Mouse (Mus musculus): ENCODE measurements around the gene Specc1.

Specc1 gene

DNA sequence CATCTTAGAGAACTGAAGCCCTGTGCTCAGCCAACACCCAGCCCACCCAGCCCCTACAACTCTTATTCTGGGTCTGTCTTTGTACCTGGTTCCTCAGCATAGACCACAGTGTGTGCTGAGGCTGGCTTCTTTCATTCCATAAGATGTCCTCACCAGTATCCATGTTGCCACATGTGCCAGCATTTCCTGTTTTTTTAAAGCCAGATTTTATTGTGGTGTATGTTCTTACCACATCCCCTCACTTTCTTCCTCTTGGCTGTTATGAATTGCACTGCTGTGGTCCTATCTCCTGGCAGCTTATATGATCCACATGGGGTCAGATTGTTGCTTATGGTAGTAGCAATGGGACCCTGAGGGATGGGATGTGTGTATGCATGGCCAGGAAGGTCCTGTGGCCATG lies 92.6 kb downstream of the Specc1 start:
- DNase-seq (ENCODE audit: low spot score in 2 of 2) = no peak

DNA sequence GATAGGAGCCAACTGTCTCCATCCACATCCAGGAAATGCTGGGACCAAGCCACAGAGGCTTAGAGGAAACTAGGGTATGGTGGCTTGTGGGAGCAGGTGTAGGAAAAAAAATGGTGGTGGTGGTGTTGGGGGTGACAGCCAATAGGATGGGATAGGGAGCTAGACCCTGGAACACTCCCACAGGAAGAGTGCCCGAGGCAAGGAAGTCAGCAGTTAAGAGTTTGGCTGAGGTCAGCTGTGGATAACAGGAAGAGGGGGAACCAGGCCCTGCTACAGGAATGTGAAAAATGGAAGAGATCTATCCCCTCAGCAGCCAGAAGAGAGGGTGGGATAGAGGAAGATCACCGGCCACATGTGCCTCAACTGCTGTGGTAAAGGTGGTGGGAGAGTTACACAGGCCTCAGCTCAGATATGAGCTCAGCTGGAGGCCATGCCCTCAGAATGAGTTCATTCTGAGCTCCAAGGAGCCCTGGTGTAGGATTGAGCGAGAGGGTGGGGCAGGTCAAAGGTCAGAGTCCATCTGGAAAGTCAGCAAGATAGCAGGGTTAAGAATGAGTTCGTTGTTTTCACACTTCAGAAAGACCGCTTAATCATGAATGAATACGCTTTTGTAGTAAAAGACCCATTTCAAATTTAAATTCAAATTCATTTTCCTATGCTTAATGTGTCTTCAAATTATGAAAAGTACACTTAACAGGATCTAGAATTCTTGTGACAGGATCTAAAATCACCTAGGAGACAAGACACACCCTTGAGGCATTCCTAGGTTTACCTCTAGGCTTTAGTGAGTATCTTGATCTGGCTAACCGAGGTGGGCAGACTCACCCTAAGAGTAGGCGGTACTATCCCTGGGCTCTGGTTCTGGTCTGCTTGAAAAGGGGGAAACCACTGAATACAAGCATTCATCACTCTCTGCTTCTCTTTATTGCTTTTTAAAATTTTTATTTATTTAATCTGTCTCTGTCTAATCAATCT lies 94.1 kb downstream of the Specc1 start:
- no peak for DNase-seq (ENCODE audit: low spot score in 2 of 2)

GRCm38 (mm10) chr11:62051487-62051886 lies 94.9 kb downstream of the Specc1 start:
- DNase-seq (ENCODE audit: low spot score in 2 of 2) = no peak

GRCm38 (mm10) chr11:62053928-62054327 lies 97.4 kb downstream of the Specc1 start:
- no peak for DNase-seq (ENCODE audit: low spot score in 2 of 2)

DNA sequence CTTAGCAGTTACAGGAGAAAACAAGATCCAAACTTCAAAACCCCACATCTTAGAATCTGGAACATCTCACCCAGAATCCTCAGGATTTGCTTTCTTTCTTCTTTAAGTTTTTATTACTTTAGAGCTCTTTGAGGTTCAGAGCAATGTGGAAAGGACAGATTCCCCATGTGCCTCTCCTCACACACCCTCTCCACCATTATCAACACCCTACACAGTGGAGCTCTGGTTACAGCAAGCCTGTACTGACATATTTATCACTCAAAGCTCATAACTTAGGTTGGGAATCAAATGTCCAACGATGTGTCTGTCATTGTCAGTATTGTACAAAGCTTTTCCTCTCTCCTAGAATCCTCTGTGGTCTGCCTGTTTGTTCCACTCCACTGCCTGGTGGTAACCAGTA lies 108.0 kb downstream of the Specc1 start:
- DNase-seq (ENCODE audit: low spot score in 2 of 2) = no peak

- DNase-seq (ENCODE audit: low spot score in 2 of 2) = no peak
Observed at GRCm38 (mm10) chr11:62065655-62066054, 109.1 kb downstream of the Specc1 start.

DNA sequence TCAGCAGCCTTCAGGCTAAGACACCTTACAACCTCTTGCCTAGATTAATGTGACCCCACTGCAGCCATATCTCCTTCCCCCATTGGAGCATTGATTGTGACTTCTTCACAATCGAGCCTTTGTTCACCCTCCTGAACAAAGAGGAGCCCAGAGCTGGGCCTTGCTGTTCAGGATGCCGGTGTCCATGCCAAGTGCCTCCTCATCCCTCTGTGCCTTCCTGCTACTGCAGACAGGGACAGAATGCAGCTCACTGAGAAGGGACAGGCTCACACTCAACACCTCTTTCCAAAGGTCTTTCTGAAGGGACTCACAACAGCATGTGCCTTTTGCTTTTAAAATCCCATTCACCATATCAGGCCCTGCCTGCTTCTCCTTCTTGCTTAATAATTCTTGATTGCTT lies 113.0 kb downstream of the Specc1 start:
- peak in 1 of 2 experiments; percentile 45 for DNase-seq (ENCODE audit: low spot score in 2 of 2)

DNA sequence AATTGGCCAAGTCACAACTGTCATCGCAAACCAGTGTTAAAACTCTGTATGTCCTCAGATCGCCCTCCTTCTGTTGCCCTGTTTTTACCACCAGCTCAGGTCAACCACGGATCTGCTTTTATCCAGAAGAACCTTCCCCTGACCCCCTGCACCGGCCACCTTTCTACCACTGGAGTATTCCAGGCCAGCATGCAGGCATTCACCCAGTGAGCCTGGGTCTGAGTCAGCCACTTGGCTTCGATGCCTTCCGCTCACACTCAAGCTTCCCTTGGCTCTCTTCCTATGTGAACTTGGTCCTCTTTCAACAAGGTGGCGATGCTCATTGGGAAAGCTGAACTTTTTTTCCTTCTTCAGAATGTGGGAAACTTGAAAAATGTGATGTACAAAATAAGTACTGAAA lies 113.6 kb downstream of the Specc1 start:
- DNase-seq (ENCODE audit: low spot score in 2 of 2) = no peak

- no peak for DNase-seq (ENCODE audit: low spot score in 2 of 2)
Observed at GRCm38 (mm10) chr11:62072406-62072805, 115.8 kb downstream of the Specc1 start.

DNA sequence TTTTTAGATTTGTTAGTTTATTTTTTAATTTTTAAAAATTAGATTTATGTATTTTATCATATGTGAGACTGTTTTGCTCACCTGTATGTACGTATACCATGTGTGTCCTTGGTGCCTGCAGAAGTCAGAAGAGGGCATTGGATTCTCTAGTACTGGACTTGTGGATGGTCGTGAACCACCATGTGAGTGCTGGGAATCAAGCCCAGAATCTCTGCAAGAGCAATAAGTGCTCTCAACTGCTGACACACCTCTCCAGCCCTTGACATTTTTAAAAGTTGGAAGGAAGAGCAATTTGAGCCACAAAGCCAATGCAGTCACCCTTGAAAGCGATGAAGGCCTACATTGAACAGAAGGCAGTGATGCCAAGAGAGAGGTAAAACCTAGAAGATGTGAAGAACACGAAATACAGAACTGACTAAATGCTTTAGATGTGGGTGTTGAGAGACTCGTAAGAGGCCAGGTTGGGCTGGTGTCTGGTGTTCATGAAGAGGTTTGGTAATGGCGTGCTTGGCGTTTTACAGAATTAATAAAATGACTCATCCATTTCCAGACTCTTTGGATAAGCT lies 117.1 kb downstream of the Specc1 start:
- no peak for DNase-seq (ENCODE audit: low spot score in 2 of 2)

- DNase-seq (ENCODE audit: low spot score in 2 of 2) = no peak
Observed at GRCm38 (mm10) chr11:62074578-62074977, 118.0 kb downstream of the Specc1 start.

DNA sequence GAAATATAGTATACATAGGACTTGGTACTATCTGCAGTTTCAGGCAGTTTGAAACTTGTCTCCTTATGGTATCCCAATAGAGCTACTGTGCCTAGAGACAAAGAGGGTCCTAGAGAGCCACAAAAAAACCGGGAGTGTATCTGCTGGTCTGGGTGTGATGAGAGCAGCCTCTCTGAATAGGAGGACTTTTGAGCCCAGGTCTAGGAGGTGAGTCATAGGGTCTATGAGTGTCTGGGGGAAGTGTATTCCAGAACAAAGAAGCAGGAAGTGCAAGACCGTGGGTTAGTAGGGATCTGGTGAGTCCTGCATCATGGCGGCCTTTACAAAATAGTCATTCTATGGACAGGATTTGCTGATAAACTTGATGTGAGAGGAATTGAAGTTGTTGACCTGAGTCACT lies 118.5 kb downstream of the Specc1 start:
- no peak for DNase-seq (ENCODE audit: low spot score in 2 of 2)

DNA sequence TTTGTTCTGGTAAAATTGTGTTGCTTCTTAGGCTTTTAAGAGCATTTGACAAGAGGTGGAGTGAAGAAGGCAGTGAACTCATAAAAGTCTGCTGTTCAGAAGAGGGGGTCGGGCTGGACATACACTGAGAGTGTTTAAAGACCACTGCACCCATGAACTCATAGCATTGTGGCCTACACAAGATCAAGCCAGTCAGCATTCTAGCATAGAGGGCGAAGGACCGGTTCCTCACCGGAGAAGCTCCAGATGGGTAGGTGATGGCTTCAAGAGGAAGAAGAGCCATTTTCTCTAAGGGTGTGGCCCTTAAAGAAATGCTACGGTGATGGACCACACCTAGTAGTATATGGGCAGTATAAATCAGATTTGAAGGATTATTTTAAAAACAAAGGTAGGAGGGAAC lies 119.0 kb downstream of the Specc1 start:
- DNase-seq (ENCODE audit: low spot score in 2 of 2) = no peak

- peak; percentile 91 to 93 for DNase-seq (ENCODE audit: low spot score in 2 of 2)
Observed at GRCm38 (mm10) chr11:62076345-62077156, 120.0 kb downstream of the Specc1 start.

- DNase-seq (ENCODE audit: low spot score in 2 of 2) = no peak
Observed at GRCm38 (mm10) chr11:62077157-62077865, 120.7 kb downstream of the Specc1 start.

DNA sequence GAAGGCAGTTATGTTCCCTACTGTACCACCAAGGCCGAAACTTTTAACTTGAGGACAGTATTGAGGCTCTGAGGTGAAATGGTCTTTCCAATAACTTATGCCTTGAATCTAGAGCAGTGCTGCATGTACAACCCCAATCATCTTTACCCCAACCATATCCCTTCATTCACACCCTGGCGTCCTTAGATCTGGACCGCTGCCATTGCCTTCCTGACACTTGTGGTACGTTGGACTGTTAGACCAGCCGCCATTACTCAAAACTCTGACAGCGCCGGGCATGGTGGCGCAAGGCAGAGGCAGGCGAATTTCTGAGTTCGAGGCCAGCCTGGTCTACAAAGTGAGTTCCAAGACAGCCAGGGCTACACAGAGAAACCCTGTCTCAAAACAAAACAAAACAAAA lies 121.8 kb downstream of the Specc1 start:
- DNase-seq (ENCODE audit: low spot score in 2 of 2) = no peak

DNA sequence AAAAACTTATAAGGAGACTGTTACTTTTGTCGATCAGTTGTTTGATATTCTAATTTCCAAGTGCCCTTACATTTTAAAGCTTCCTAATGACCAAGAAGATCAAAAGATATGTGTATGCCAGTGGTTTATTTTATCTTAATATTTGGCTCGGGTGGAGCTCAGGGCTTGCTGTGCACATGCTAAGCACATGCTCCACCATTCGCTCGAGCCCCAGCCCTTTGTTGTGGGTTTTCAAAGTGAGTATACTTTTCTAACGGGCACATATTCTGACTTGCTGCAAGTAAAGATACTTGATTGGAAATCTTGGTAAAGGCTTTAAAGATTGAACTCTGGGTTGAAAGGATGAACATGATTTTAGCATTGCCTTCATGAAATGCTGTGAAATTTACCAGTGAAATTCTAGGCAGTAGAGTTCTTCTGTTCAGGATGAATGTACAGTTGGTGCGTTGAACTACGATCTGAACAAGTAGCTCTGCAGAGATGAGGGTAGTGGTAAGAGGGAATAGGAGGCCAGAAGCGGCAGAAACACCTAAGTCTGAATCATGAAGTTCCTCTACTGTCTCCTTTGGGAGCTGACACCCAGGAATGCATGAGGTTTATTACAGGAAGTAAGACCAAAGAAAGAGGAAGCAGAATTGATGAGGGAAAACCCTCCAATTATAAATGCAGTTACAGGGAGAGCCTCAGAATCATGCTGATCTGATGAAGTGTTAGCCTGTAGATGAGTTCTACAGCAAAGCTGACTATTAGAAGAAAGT lies 122.7 kb downstream of the Specc1 start:
- DNase-seq (ENCODE audit: low spot score in 2 of 2) = no peak

DNA sequence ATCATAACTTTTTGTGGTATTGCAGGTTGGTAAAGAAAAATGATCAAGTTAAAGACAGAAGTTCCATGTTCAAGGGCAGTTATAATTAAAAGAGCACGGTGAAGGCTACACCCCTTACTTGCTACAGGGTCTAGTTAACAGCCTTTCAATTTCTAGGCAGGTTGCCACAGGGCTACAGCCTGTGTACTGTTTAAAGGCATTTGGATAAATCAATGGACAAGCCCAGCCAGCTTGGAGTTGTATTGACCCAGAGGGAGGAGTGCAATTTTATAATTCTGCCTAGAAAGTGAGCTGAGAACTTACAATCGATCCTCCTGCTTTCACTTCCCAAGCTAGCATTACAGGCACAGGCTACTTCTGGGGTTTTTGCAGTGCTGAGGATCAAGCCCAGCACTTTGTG lies 123.9 kb downstream of the Specc1 start:
- DNase-seq (ENCODE audit: low spot score in 2 of 2) = no peak

- DNase-seq (ENCODE audit: low spot score in 2 of 2) = no peak
Observed at GRCm38 (mm10) chr11:62086648-62087047, 130.1 kb downstream of the Specc1 start.

DNA sequence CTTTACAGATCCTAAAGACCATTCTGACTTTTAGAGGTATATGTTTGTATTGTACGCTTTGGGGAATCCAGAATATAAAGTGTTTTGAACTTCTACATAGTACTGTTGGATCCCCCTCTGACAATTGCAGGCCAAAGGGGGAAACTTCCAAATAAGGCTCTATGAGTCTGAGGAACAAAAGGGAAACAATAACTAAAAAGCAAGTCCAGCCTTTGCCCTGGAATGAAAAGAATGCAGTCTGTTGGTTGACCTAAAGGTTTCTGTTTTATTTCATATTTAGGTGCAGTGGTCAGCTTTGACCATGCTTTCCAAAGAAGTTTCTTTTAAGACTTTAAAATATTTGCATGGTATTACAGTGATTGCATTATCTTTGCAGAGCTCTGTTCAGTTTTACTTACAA lies 130.5 kb downstream of the Specc1 start:
- no peak for DNase-seq (ENCODE audit: low spot score in 2 of 2)

DNA sequence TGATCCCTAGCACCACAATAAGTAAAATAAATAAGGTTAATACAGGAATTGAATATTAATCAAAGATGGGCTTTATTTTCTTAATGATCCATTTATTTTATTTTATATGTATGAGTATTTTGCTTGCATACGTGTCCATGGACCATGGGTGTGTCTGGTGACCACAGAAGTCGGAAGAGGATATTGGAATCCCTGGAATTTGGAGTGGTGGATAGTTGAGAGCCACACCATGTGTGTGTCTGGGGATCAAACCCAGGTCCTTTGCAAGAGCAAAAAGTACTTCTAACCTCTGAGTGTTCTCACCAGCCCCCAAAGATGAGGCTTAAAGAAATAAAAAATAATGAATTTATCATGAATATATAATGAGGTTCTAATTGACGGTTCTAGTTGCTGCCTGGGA lies 132.1 kb downstream of the Specc1 start:
- no peak for DNase-seq (ENCODE audit: low spot score in 2 of 2)

All from left cerebral cortex, adult 9 months (tissue).